Mouse (Mus musculus): ENCODE measurements at regions not wholly inside any gene's neighbourhood (a gene's known extent, or its start where the extent isn't known, plus 50 kb on each side); places are given as distances from the start of the nearest gene placed in this dataset.

DNA sequence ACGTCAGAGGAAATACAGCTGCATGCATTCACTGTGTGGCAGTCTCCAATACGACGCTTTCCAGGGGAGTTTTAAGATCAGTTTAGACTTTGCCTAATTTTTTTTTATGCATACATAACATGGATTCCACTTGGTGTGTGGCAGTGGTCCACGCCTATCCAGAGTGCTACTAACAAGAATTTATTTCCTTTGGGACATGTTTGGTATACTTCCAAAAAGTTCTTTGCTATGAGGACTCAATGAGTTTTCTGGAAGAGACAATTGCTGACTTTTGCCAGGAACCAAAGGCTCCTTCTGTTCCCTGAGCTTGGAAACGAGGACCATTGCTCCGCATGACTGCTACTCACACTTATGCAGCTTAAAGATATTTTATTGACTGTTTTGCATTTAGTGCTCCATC is 59.2 kb downstream of the Marcks start:
- DNase-seq, result no peak

DNA sequence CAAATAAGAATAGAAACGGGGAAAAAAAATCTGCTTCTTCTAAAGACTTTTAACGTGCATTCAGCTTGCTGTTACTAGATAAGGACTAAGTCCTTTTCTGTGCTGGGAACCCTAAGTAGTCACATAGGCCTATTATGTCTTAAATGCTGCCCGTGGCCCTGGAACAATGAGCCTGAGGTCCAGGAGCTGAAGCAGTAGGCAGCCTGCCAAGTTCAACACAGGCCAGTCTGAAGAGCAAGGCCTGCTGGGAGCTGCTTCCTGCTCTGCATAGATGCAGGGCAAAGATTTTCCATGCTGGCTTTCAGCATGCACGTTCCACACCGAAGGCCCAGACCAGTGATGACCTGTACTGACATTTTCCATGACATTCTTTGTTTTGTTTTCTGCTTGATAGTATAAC is 60.3 kb downstream of the Marcks start:
- peak; percentile 4 to 16 for DNase-seq

DNA sequence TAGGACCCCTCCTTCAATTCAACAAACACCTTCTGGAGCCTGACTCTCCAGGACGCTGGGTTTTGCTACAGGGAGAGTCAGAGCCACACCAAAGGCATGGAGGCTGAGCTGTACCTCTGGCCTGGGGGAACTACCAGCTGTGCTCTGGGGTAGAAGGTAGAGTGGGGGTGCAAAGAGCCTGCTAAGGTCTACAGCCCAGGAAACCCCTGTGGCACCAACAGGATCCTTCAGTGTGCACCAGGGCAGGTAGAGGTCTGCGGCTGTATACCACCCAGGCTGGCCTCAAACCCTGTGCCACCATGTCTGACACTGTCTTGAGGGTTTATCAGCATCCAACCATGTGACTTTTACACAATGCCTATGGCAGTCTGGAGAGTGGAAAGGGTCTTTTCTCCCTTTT is 61.0 kb downstream of the Marcks start:
- DNase-seq, result no peak

DNA sequence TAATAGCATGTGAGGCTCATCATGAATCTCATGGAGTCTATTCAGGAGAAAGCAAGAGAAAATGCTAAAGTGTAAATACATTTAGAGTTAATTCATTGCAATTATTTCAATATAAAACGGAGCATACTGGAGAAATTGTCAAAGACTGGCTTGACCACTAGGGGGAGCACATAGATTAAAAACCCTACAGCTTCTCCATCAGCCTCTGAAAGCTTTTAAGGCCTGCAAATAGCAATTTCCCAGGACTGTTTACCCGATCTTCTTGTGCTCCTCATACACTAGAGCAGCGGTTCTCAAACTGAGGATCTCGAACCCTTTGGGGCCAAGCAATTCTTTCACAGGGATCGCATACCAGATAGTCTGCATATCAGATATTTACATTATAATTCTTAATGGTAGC is 65.9 kb downstream of the Marcks start:
- DNase-seq, result peak in 1 of 2 experiments; percentile 21

DNA sequence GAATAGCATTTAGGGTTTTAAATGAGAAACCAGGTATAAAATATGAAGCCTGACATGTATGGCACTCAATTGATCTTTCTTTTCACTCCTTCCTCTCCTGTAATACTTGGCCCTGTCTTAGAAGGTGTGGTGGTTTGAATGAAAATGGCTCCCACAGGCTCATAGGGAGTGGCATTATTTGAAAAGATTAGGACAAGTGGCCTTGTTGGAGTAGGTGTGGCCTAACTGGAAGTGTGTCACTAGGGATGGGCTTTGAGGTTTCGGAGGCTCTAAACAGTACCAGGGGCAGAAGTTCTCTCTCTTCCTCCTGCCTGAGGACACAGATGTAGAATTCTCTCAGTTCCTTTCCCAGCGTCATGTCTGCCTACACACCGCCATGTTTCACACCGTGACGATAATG is 66.7 kb downstream of the Marcks start:
- DNase-seq, result no peak

DNA sequence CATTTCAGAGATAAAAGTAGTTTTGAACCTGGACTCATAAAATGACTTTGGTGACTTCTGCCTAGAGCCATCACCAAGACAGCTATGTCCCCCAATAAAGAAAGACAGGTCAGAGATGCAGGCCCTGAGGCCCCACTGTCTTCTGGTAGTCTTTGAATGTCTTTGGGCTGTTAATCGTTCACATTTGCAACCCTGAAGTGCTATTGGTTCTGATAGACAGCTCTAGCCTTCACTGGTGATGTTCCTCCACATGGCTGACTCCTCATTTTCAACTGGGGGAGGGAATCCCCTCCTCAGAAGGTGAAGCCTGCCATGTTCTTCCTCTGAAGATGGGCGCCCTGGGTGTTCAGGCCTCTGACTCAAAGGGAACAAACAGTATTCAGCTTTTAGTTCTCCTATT is 67.3 kb downstream of the Marcks start:
- DNase-seq, result no peak

Measured in spleen, adult 18-20 months (tissue).